Mouse (Mus musculus): ENCODE data around the gene Ap3d1. TPM values are rescaled to one million over a fixed set of nuclear protein-coding genes. Genes with fewer than 3 reads are reported as not detected.
A peak's percentile ranks its signal among the peaks of the same experiment; 100 is the strongest.

Ap3d1 gene
- polyA plus RNA-seq, 1 experiment from 2014 or later: 41.3 TPM

DNA sequence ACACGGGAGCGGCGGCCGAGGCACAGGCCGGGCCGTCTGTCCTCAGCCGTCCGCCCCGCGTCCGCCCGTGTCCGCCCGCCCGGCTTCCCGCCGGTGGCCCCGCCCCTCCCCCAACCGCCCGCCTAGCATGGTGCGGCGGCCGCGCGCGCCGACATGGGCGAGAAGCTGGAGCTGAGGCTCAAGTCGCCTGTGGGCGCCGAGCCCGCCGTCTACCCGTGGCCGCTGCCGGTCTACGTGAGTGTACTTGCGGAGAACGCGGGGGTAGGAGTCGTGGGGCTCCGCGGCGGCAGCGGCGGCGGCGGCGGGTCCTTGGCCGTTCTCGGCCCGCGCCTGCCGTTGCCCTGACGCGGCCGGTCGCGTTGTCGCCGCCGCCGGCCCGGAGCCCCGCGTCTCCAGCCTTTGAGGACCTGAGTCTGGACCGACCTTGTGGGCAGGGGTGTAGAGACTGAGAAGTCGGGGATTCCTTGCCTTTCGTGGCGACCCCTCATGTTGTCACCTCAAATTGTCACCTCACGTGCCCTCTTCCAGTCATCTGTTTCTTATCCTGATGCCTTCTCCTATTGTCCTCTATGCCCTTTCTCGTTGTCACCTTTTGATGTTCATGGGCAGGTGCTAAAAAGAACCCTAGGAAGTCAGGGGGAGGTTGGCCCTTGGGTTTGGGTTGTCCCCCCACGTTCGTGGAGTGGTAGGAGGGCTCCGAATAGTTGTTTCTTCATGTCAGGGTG is 13.4 kb upstream of the Ap3d1 start:
- no peak; the same call in 1 of the 2 replicates for ATAC-seq

DNA sequence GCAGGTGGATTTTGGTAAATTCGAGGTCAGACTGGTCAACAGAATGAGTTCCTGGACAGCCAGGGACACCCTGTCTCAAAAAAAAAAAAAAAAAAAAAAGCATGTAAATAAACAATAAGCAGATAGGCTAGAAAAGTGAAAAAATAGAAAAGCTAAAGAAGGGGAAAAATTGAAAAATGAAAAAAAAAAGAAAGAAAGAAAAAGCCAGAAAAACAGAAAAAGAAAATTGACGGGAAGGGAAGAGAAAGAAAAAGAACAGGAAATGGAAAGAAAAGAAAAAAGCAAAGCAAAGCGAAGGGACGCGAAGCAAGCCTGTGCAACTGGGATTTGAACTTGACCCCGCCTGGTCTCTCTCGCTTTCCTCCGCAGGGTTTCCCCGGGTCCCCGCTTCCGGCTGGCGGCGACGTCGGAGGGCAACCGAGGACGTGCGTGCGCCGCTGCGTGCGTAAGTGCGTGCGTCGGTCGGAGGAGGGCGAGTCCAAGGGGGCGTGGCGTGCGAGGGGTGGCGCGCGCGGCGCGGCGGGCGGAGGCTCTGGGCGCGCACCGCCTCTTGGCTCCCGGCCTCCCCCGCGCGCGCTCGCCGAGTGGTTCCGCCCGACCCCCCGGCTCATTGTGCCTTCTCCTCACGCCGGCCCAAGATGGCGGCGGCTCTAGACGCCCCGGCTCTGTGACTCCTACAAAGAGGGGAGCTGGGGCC is 12.7 kb upstream of the Ap3d1 start, which contains the start of gene Dot1l:
Dot1l (plus strand) TSS at position 613 of the 697 bp plus-strand sequence.
- H3K27ac ChIP-seq (ENCODE audit: low read depth, low read length): peak within 1 kb of the TSS; percentile 82
- no peaks in the 10 kb centered on the region for H3K9me3 ChIP-seq (ENCODE audit: control insufficient read depth)
- no peaks in the 10 kb centered on the region for H3K27me3 ChIP-seq (replicated peaks; ENCODE audit: control insufficient read depth, insufficient read depth, low read length)
- TF ChIP-seq CTCF (IDR thresholded peaks at IDR 0.05; ENCODE audit: low read depth): no peak; the same call in 1 of the 2 replicates
- peak; percentile 86 for ATAC-seq
- H3K4me3 ChIP-seq (ENCODE audit: low read depth, low read length): peak within 1 kb of the TSS; percentile 99
- H3K4me2 ChIP-seq (replicated peaks; ENCODE audit: low read depth): peak within 1 kb of the TSS; percentile 87
- H3K36me3 ChIP-seq (ENCODE audit: control insufficient read depth, insufficient read depth): no peaks in the 10 kb centered on the region
- H3K4me1 ChIP-seq (replicated peaks; ENCODE audit: control insufficient read depth, insufficient read depth, low read length): peaks cover 2% of the 10 kb centered on the region
- H3K9ac ChIP-seq (ENCODE audit: low read depth, low read length): peak within 1 kb of the TSS; percentile 91
- WGBS: 1% methylated on average over 53 of the region's 57 CpGs

More for the DNA sequence above, 13.4 kb upstream of the Ap3d1 start:
- H3K36me3 ChIP-seq (ENCODE audit: control insufficient read depth, insufficient read depth): no peaks in the 10 kb centered on the region
- peak overlapping the region; percentile 82 for H3K27ac ChIP-seq (ENCODE audit: low read depth, low read length)
- no peak for TF ChIP-seq CTCF (IDR thresholded peaks at IDR 0.05; ENCODE audit: low read depth)
- peak overlapping the region; percentile 87 for H3K4me2 ChIP-seq (replicated peaks; ENCODE audit: low read depth)
- peak overlapping the region; percentile 99 for H3K4me3 ChIP-seq (ENCODE audit: low read depth, low read length)
- 1% methylated on average over 50 of the region's 75 CpGs for WGBS
- H3K4me1 ChIP-seq (replicated peaks; ENCODE audit: control insufficient read depth, insufficient read depth, low read length): peaks cover 2% of the 10 kb centered on the region
- H3K9ac ChIP-seq (ENCODE audit: low read depth, low read length): peak overlapping the region; percentile 91
- no peaks in the 10 kb centered on the region for H3K9me3 ChIP-seq (ENCODE audit: control insufficient read depth)
- no peaks in the 10 kb centered on the region for H3K27me3 ChIP-seq (replicated peaks; ENCODE audit: control insufficient read depth, insufficient read depth, low read length)

DNA sequence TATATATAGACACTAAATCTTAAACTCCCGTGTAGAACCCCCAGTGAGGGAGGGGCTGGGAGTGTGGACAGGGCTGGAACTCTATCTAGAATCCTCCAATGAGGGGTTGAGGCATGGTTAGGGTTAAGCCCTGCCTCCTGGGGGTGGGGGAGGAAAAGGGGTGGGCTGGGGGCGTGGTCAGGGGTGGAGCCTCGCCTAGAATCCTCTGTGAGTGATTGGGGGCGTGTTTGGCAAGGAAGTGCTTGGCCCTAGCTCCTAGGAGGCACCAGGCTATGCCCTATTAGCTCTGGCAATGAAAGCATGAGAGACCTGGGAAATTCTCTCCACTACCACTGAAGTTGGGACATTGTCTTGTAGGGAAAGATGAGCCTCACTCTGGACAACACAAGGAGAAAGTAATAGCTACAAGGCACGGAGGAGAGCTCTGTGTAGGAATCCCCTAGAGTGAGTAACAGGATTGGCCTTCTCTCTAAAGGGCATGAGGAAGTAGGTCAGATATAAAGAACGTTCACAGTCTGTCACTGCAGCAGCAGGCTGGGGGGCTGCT is 10.1 kb upstream of the Ap3d1 start:
- Histone ChIP-seq H3K4me2 (replicated peaks; ENCODE audit: low read depth) (peak overlapping the region; percentile 64), H3K9me3 (ENCODE audit: control insufficient read depth) (no peaks in the 10 kb centered on the region), H3K36me3 (ENCODE audit: control insufficient read depth, insufficient read depth) (no peaks in the 10 kb centered on the region), H3K27me3 (replicated peaks; ENCODE audit: control insufficient read depth, insufficient read depth, low read length) (no peaks in the 10 kb centered on the region), H3K4me1 (replicated peaks; ENCODE audit: control insufficient read depth, insufficient read depth, low read length) (no peaks in the 10 kb centered on the region), H3K27ac (ENCODE audit: low read depth, low read length) (peak overlapping the region; percentile 81), H3K4me3 (ENCODE audit: low read depth, low read length) (peak overlapping the region; percentile 17), H3K9ac (ENCODE audit: low read depth, low read length) (no peak overlapping the region)
- ATAC-seq: peak; percentile 65
- TF ChIP-seq CTCF (IDR thresholded peaks at IDR 0.05; ENCODE audit: low read depth): no peak
- WGBS: under 1% methylated on average over 6 of the region's 6 CpGs

DNA sequence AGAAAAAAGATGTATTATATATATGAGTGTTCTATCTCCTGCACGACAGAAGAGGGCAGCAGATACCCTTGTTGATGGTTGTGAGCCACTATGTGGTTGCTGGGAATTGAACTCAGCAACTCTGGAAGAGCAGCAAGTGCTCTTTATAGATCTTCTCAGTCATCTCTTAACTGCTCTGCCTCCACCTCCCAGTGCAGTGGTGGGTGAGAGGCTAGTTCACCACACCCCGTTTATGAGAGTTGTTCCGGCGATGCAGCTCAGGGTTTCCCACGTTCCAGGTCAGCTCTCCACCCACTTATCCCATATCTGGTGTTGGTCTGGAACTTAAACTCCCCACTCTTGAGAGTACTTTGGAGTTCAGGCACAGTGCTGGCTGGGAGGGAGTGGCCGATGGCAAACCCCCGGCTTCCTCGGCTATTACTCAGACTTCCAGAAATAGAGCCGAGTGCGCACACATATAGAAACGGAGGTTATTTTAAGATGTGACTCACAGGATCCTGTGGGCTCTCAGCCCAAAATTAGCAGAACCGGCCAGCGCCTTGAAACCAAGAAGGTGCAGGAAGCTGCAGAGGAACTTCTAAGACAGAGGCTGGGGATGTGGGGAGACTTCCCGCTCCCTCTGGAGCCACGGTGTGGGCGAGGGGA is 9.2 kb upstream of the Ap3d1 start:
- Histone ChIP-seq H3K36me3 (ENCODE audit: control insufficient read depth, insufficient read depth) (no peaks in the 10 kb centered on the region), H3K4me1 (replicated peaks; ENCODE audit: control insufficient read depth, insufficient read depth, low read length) (no peaks in the 10 kb centered on the region), H3K4me2 (replicated peaks; ENCODE audit: low read depth) (peak overlapping the region; percentile 64), H3K4me3 (ENCODE audit: low read depth, low read length) (peak overlapping the region; percentile 17), H3K9ac (ENCODE audit: low read depth, low read length) (no peak overlapping the region), H3K9me3 (ENCODE audit: control insufficient read depth) (no peaks in the 10 kb centered on the region), H3K27ac (ENCODE audit: low read depth, low read length) (peak overlapping the region; percentile 81), H3K27me3 (replicated peaks; ENCODE audit: control insufficient read depth, insufficient read depth, low read length) (no peaks in the 10 kb centered on the region)
- peak; percentile 70 for TF ChIP-seq CTCF (IDR thresholded peaks at IDR 0.05; ENCODE audit: low read depth)
- ATAC-seq: peak; percentile 3; the same call in 1 of the 2 replicates
- WGBS: 3% methylated on average over 16 of the region's 16 CpGs

DNA sequence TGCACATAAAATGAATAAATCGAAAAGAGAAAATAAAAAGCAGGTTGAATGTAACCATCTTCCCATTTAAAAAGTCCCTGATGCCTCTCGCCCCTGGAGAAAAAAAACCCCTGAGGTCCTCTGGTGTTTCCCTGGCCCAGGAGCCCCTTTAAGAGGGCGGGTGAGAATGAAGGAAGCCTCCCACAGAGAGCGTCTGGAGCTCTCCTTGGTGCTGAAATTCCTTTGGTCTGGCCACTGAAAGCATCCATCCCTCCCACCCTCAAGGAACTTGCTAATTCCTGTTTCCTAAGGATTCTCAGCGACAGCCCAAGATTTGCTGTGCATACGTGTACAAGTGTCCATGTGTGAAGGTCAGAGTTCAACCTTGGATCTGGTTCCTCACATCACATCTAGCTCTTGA is 6.5 kb upstream of the Ap3d1 start:
- Histone ChIP-seq H3K9me3 (ENCODE audit: control insufficient read depth) (no peaks in the 10 kb centered on the region), H3K27ac (ENCODE audit: low read depth, low read length) (no peak overlapping the region), H3K9ac (ENCODE audit: low read depth, low read length) (no peak overlapping the region), H3K4me3 (ENCODE audit: low read depth, low read length) (no peak overlapping the region), H3K27me3 (replicated peaks; ENCODE audit: control insufficient read depth, insufficient read depth, low read length) (no peaks in the 10 kb centered on the region), H3K36me3 (ENCODE audit: control insufficient read depth, insufficient read depth) (no peaks in the 10 kb centered on the region), H3K4me1 (replicated peaks; ENCODE audit: control insufficient read depth, insufficient read depth, low read length) (no peaks in the 10 kb centered on the region), H3K4me2 (replicated peaks; ENCODE audit: low read depth) (no peak overlapping the region)
- ATAC-seq: no peak
- 7% methylated on average over 6 of the region's 6 CpGs for WGBS
- TF ChIP-seq CTCF (IDR thresholded peaks at IDR 0.05; ENCODE audit: low read depth): no peak

DNA sequence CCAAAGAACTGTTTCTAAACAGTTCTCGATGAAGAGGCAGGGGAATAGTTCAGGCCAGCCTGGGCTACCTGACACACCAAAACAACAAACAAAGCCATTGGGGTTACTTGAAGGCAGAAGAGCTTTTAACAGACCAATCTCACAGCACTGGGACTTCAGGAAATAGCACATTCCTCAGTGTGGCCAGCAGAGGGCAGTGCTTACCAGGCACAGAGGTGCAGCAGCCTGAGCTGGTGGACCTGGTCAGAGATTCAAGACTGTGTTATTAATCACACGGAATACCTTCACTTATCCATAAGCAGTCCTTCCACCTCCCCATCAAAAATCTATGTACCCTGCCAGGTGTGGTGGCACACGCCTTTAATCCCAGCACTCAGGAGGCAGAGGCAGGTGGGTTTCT is 5.3 kb upstream of the Ap3d1 start:
- H3K27me3 ChIP-seq (replicated peaks; ENCODE audit: control insufficient read depth, insufficient read depth, low read length): no peaks in the 10 kb centered on the region
- WGBS: 13% methylated on average over 3 of the region's 3 CpGs
- no peaks in the 10 kb centered on the region for H3K9me3 ChIP-seq (ENCODE audit: control insufficient read depth)
- H3K4me3 ChIP-seq (ENCODE audit: low read depth, low read length): no peak overlapping the region
- peak; percentile 97 for TF ChIP-seq CTCF (IDR thresholded peaks at IDR 0.05; ENCODE audit: low read depth)
- H3K9ac ChIP-seq (ENCODE audit: low read depth, low read length): no peak overlapping the region
- no peaks in the 10 kb centered on the region for H3K4me1 ChIP-seq (replicated peaks; ENCODE audit: control insufficient read depth, insufficient read depth, low read length)
- H3K4me2 ChIP-seq (replicated peaks; ENCODE audit: low read depth): no peak overlapping the region
- no peaks in the 10 kb centered on the region for H3K36me3 ChIP-seq (ENCODE audit: control insufficient read depth, insufficient read depth)
- no peak overlapping the region for H3K27ac ChIP-seq (ENCODE audit: low read depth, low read length)
- no peak for ATAC-seq

Measured in intestine, postnatal 0 days (tissue).